Mouse (Mus musculus) embryonic facial prominence, embryonic 14.5 days (tissue): ENCODE data around the gene 9130023H24Rik. TPM values are rescaled to one million over a fixed set of nuclear protein-coding genes. Genes with fewer than 3 reads are reported as not detected.

Source experiments
- ATAC-seq: fragments of 200-750 bp; cut with Nextera tagmentation; 2 replicates; pipeline ENCODE4 v1.8.0; 2017; ENCODE audit warnings: low read depth, moderate number of reproducible peaks, moderate TSS enrichment
- DNase-seq: peaks from one replicate; pipeline ENCODE4 v3.0.0-alpha.2; 2015; ENCODE audit warnings: low spot score
- H3K27ac ChIP-seq: fragments of 300-500 bp; sonication (generic); replicated peaks from 2 replicates; pipeline ENCODE4 v1.5.1; 2014; ENCODE audit warnings: low read depth, mild to moderate bottlenecking, low read length, moderate library complexity
- H3K27me3 ChIP-seq: fragments of 300-500 bp; sonication (generic); replicated peaks from 2 replicates; pipeline ENCODE4 v1.6.1; 2014; ENCODE audit warnings: low read length; ENCODE audit not compliant: control insufficient read depth, insufficient read depth
- H3K36me3 ChIP-seq: fragments of 300-500 bp; sonication (generic); 2 replicates; pipeline ENCODE4 v1.6.1; 2014; ENCODE audit warnings: low read length, mixed read lengths; ENCODE audit not compliant: control insufficient read depth, insufficient read depth
- H3K4me1 ChIP-seq: fragments of 300-500 bp; sonication (generic); 2 replicates; pipeline ENCODE4 v1.6.1; 2014; ENCODE audit warnings: antibody characterized with exemption, low read length; ENCODE audit not compliant: control insufficient read depth, insufficient read depth
- H3K4me2 ChIP-seq: fragments of 300-500 bp; sonication (generic); 2 replicates; pipeline ENCODE4 v1.6.1; 2014; ENCODE audit warnings: low read depth, mild to moderate bottlenecking, low read length, moderate library complexity, mixed read lengths
- H3K4me3 ChIP-seq: fragments of 300-500 bp; sonication (generic); 2 replicates; pipeline ENCODE4 v1.5.1; 2014; ENCODE audit warnings: low read depth, mild to moderate bottlenecking, low read length
- H3K9ac ChIP-seq: fragments of 300-500 bp; sonication (generic); 2 replicates; pipeline ENCODE4 v1.6.1; 2014; ENCODE audit warnings: low read depth, mild to moderate bottlenecking, low read length, moderate library complexity, mixed read lengths
- H3K9me3 ChIP-seq: fragments of 300-500 bp; sonication (generic); 2 replicates; pipeline ENCODE4 v1.6.1; 2016; ENCODE audit warnings: low read length; ENCODE audit not compliant: control insufficient read depth
- WGBS: fragments of 180-500 bp; shearing (Covaris S2); extraction: QIAGEN DNeasy Blood & Tissue Kit; methylation state at CpG from one replicate; pipeline ENCODE4 v1.1.7; 2014; 5-methylcytosine and 5-hydroxymethylcytosine counted together
- polyA plus RNA-seq: library from polyadenylated mRNA; unstranded; fragments of >200 nt; fragmentation: Nextera tagmentation; extraction: Ambion mirVana; gene quantifications from 2 replicates; pipeline ENCODE4 v1.2.1, GENCODE M21; 2014

9130023H24Rik gene
- polyA plus RNA-seq, 1 experiment from 2014 or later: 8.4 TPM

GRCm38 (mm10) chr7:128270431-128270850 is 32.6 kb upstream of the 9130023H24Rik start:
- Histone ChIP-seq H3K36me3 (peaks cover 45% of the 10 kb centered on the region), H3K9me3 (no peaks in the 10 kb centered on the region), H3K4me3 (no peak overlapping the region), H3K27me3 (no peaks in the 10 kb centered on the region), H3K4me2 (no peak overlapping the region), H3K4me1 (no peaks in the 10 kb centered on the region), H3K27ac (no peak overlapping the region), H3K9ac (no peak overlapping the region)
- DNase-seq (no peak), ATAC-seq (no peak)
- WGBS: 65% methylated on average over 13 of the region's 13 CpGs

GRCm38 (mm10) chr7:128267813-128268212 is 30.0 kb upstream of the 9130023H24Rik start:
- Histone ChIP-seq H3K27ac (no peak overlapping the region), H3K9me3 (no peaks in the 10 kb centered on the region), H3K36me3 (peaks cover 22% of the 10 kb centered on the region), H3K27me3 (no peaks in the 10 kb centered on the region), H3K4me1 (no peaks in the 10 kb centered on the region), H3K9ac (no peak overlapping the region), H3K4me3 (no peak overlapping the region), H3K4me2 (no peak overlapping the region)
- 82% methylated on average over 7 of the region's 7 CpGs for WGBS
- DNase-seq (no peak), ATAC-seq (no peak)

GRCm38 (mm10) chr7:128267391-128267790 is 29.6 kb upstream of the 9130023H24Rik start:
- Histone ChIP-seq H3K4me2 (no peak overlapping the region), H3K4me3 (no peak overlapping the region), H3K4me1 (no peaks in the 10 kb centered on the region), H3K36me3 (peaks cover 18% of the 10 kb centered on the region), H3K27me3 (no peaks in the 10 kb centered on the region), H3K9ac (no peak overlapping the region), H3K9me3 (no peaks in the 10 kb centered on the region), H3K27ac (no peak overlapping the region)
- WGBS: 68% methylated on average over 13 of the region's 13 CpGs
- ATAC-seq (no peak), DNase-seq (no peak)

- Histone ChIP-seq H3K27ac (no peak overlapping the region), H3K9ac (no peak overlapping the region), H3K36me3 (peaks cover 6% of the 10 kb centered on the region; the same call in 1 of the 2 replicates), H3K9me3 (no peaks in the 10 kb centered on the region), H3K27me3 (no peaks in the 10 kb centered on the region), H3K4me3 (no peak overlapping the region), H3K4me2 (no peak overlapping the region), H3K4me1 (no peaks in the 10 kb centered on the region)
- DNase-seq (no peak), ATAC-seq (no peak)
- WGBS: 74% methylated on average over 5 of the region's 5 CpGs
Observed at GRCm38 (mm10) chr7:128266056-128266455, 28.2 kb upstream of the 9130023H24Rik start.

GRCm38 (mm10) chr7:128265411-128265810 is 27.6 kb upstream of the 9130023H24Rik start, which contains the start of gene Slc5a2:
Gene Slc5a2, plus strand, starts transcription at chr7:128265657.
- H3K4me3 ChIP-seq: no peak within 1 kb of the TSS
- no peak for ATAC-seq
- H3K4me2 ChIP-seq: no peak within 1 kb of the TSS
- H3K4me1 ChIP-seq: no peaks in the 10 kb centered on the region
- H3K27me3 ChIP-seq: no peaks in the 10 kb centered on the region
- WGBS: 80% methylated on average over 6 of the region's 6 CpGs
- no peaks in the 10 kb centered on the region for H3K9me3 ChIP-seq
- H3K9ac ChIP-seq: no peak within 1 kb of the TSS
- no peak for DNase-seq
- no peaks in the 10 kb centered on the region; the same call in 1 of the 2 replicates for H3K36me3 ChIP-seq
- H3K27ac ChIP-seq: no peak within 1 kb of the TSS

GRCm38 (mm10) chr7:128256783-128257334 is 19.0 kb upstream of the 9130023H24Rik start:
- H3K9me3 ChIP-seq: no peaks in the 10 kb centered on the region
- no peak for DNase-seq
- H3K4me2 ChIP-seq: no peak overlapping the region
- H3K4me1 ChIP-seq: peaks cover 9% of the 10 kb centered on the region
- no peak overlapping the region for H3K4me3 ChIP-seq
- no peak overlapping the region for H3K9ac ChIP-seq
- H3K27ac ChIP-seq: no peak overlapping the region
- no peaks in the 10 kb centered on the region for H3K27me3 ChIP-seq
- peaks cover 16% of the 10 kb centered on the region for H3K36me3 ChIP-seq
- no peak for ATAC-seq
- 34% methylated on average over 5 of the region's 5 CpGs for WGBS

GRCm38 (mm10) chr7:128255757-128256156 is 17.9 kb upstream of the 9130023H24Rik start:
- Histone ChIP-seq H3K4me3 (no peak overlapping the region), H3K27me3 (no peaks in the 10 kb centered on the region), H3K9me3 (no peaks in the 10 kb centered on the region), H3K27ac (no peak overlapping the region), H3K36me3 (peaks cover 16% of the 10 kb centered on the region), H3K4me1 (peaks cover 12% of the 10 kb centered on the region), H3K9ac (no peak overlapping the region), H3K4me2 (no peak overlapping the region)
- no peak for DNase-seq
- WGBS: 90% methylated on average over 5 of the region's 5 CpGs
- no peak for ATAC-seq

- peaks cover 12% of the 10 kb centered on the region for H3K4me1 ChIP-seq
- H3K27me3 ChIP-seq: no peaks in the 10 kb centered on the region
- H3K4me3 ChIP-seq: no peak overlapping the region
- peaks cover 23% of the 10 kb centered on the region for H3K36me3 ChIP-seq
- WGBS: 48% methylated on average over 2 of the region's 2 CpGs
- H3K27ac ChIP-seq: no peak overlapping the region
- no peak overlapping the region for H3K4me2 ChIP-seq
- no peak overlapping the region for H3K9ac ChIP-seq
- DNase-seq (no peak), ATAC-seq (no peak)
- no peaks in the 10 kb centered on the region for H3K9me3 ChIP-seq
Observed at GRCm38 (mm10) chr7:128254978-128255377, 17.1 kb upstream of the 9130023H24Rik start.

- H3K4me2 ChIP-seq: peak overlapping the region; percentile 48
- DNase-seq: peak; percentile 59
- peak overlapping the region; percentile 16; the same call in 1 of the 2 replicates for H3K9ac ChIP-seq
- no peak overlapping the region for H3K27ac ChIP-seq
- no peak overlapping the region; the same call in 1 of the 2 replicates for H3K4me3 ChIP-seq
- H3K4me1 ChIP-seq: peaks cover 19% of the 10 kb centered on the region
- no peaks in the 10 kb centered on the region for H3K9me3 ChIP-seq
- 13% methylated on average over 24 of the region's 24 CpGs for WGBS
- H3K27me3 ChIP-seq: no peaks in the 10 kb centered on the region
- peaks cover 26% of the 10 kb centered on the region for H3K36me3 ChIP-seq
- ATAC-seq: peak; percentile 34; the same call in 1 of the 2 replicates
Observed at GRCm38 (mm10) chr7:128252609-128253008, 14.8 kb upstream of the 9130023H24Rik start.
